Mouse (Mus musculus): ENCODE data around the gene Nt5m. TPM values are rescaled to one million over a fixed set of nuclear protein-coding genes. Genes with fewer than 3 reads are reported as not detected.

Gene Nt5m
- polyA plus RNA-seq, 1 experiment = 0.83 TPM

GRCm38 (mm10) chr11:59809071-59809669 is 30.1 kb upstream of the Nt5m start:
- Histone ChIP-seq H3K4me1 (ENCODE audit: control insufficient read depth) (peaks cover 28% of the 10 kb centered on the region), H3K27me3 (ENCODE audit: control insufficient read depth) (no peaks in the 10 kb centered on the region), H3K9me3 (ENCODE audit: control insufficient read depth, low read length) (no peaks in the 10 kb centered on the region), H3K36me3 (ENCODE audit: control insufficient read depth) (peaks cover 34% of the 10 kb centered on the region), H3K4me3 (replicated peaks) (peak overlapping the region; percentile 82)
- TF ChIP-seq GATA1 (IDR thresholded peaks at IDR 0.05; ENCODE audit: low read length) (no peak), TAL1 (IDR thresholded peaks at IDR 0.05; ENCODE audit: low read length) (no peak)

- H3K4me1 ChIP-seq (ENCODE audit: control insufficient read depth) = peaks cover 28% of the 10 kb centered on the region
- H3K9me3 ChIP-seq (ENCODE audit: control insufficient read depth, low read length) = no peaks in the 10 kb centered on the region
- peak within 1 kb of the TSS; percentile 82 for H3K4me3 ChIP-seq (replicated peaks)
- H3K36me3 ChIP-seq (ENCODE audit: control insufficient read depth) = peaks cover 32% of the 10 kb centered on the region
- TF ChIP-seq TAL1 (IDR thresholded peaks at IDR 0.05; ENCODE audit: low read length) (no peak), GATA1 (IDR thresholded peaks at IDR 0.05; ENCODE audit: low read length) (no peak)
- no peaks in the 10 kb centered on the region for H3K27me3 ChIP-seq (ENCODE audit: control insufficient read depth)
These were observed 29.4 kb upstream of the Nt5m start, which contains the start of gene Flcn for GRCm38 (mm10) chr11:59809670-59810474. TSS of gene Flcn (minus strand) at chr11:59810016.

- Histone ChIP-seq H3K4me3 (replicated peaks) (peak overlapping the region; percentile 82), H3K9me3 (ENCODE audit: control insufficient read depth, low read length) (no peaks in the 10 kb centered on the region), H3K27me3 (ENCODE audit: control insufficient read depth) (no peaks in the 10 kb centered on the region), H3K36me3 (ENCODE audit: control insufficient read depth) (peaks cover 28% of the 10 kb centered on the region), H3K4me1 (ENCODE audit: control insufficient read depth) (peaks cover 27% of the 10 kb centered on the region)
- TF ChIP-seq GATA1 (IDR thresholded peaks at IDR 0.05; ENCODE audit: low read length) = no peak
- no peak for TF ChIP-seq TAL1 (IDR thresholded peaks at IDR 0.05; ENCODE audit: low read length)
These were observed 28.6 kb upstream of the Nt5m start for GRCm38 (mm10) chr11:59810480-59811158.

GRCm38 (mm10) chr11:59811211-59811610 is 28.0 kb upstream of the Nt5m start:
- H3K9me3 ChIP-seq (ENCODE audit: control insufficient read depth, low read length) = no peaks in the 10 kb centered on the region
- peak overlapping the region; percentile 82 for H3K4me3 ChIP-seq (replicated peaks)
- peaks cover 26% of the 10 kb centered on the region for H3K4me1 ChIP-seq (ENCODE audit: control insufficient read depth)
- H3K27me3 ChIP-seq (ENCODE audit: control insufficient read depth) = no peaks in the 10 kb centered on the region
- H3K36me3 ChIP-seq (ENCODE audit: control insufficient read depth) = peaks cover 28% of the 10 kb centered on the region
- TF ChIP-seq TAL1 (IDR thresholded peaks at IDR 0.05; ENCODE audit: low read length) = no peak
- TF ChIP-seq GATA1 (IDR thresholded peaks at IDR 0.05; ENCODE audit: low read length) = no peak

- H3K4me1 ChIP-seq (ENCODE audit: control insufficient read depth) = peaks cover 26% of the 10 kb centered on the region
- TF ChIP-seq GATA1 (IDR thresholded peaks at IDR 0.05; ENCODE audit: low read length) = no peak
- no peak for TF ChIP-seq TAL1 (IDR thresholded peaks at IDR 0.05; ENCODE audit: low read length)
- no peaks in the 10 kb centered on the region for H3K9me3 ChIP-seq (ENCODE audit: control insufficient read depth, low read length)
- peaks cover 33% of the 10 kb centered on the region for H3K36me3 ChIP-seq (ENCODE audit: control insufficient read depth)
- no peak overlapping the region for H3K4me3 ChIP-seq (replicated peaks)
- no peaks in the 10 kb centered on the region for H3K27me3 ChIP-seq (ENCODE audit: control insufficient read depth)
These were observed 26.0 kb upstream of the Nt5m start for GRCm38 (mm10) chr11:59813276-59813675.

- H3K36me3 ChIP-seq (ENCODE audit: control insufficient read depth) = peaks cover 44% of the 10 kb centered on the region
- TF ChIP-seq GATA1 (IDR thresholded peaks at IDR 0.05; ENCODE audit: low read length) (no peak), TAL1 (IDR thresholded peaks at IDR 0.05; ENCODE audit: low read length) (no peak)
- no peak overlapping the region for H3K4me3 ChIP-seq (replicated peaks)
- peaks cover 16% of the 10 kb centered on the region for H3K4me1 ChIP-seq (ENCODE audit: control insufficient read depth)
- no peaks in the 10 kb centered on the region for H3K9me3 ChIP-seq (ENCODE audit: control insufficient read depth, low read length)
- no peaks in the 10 kb centered on the region for H3K27me3 ChIP-seq (ENCODE audit: control insufficient read depth)
These were observed 24.9 kb upstream of the Nt5m start for GRCm38 (mm10) chr11:59814311-59814710.

GRCm38 (mm10) chr11:59814936-59815335 is 24.3 kb upstream of the Nt5m start:
- H3K27me3 ChIP-seq (ENCODE audit: control insufficient read depth) = no peaks in the 10 kb centered on the region
- H3K36me3 ChIP-seq (ENCODE audit: control insufficient read depth) = peaks cover 50% of the 10 kb centered on the region
- H3K4me1 ChIP-seq (ENCODE audit: control insufficient read depth) = peaks cover 12% of the 10 kb centered on the region
- no peak overlapping the region for H3K4me3 ChIP-seq (replicated peaks)
- TF ChIP-seq GATA1 (IDR thresholded peaks at IDR 0.05; ENCODE audit: low read length) = no peak
- no peak for TF ChIP-seq TAL1 (IDR thresholded peaks at IDR 0.05; ENCODE audit: low read length)
- no peaks in the 10 kb centered on the region for H3K9me3 ChIP-seq (ENCODE audit: control insufficient read depth, low read length)

- no peaks in the 10 kb centered on the region for H3K27me3 ChIP-seq (ENCODE audit: control insufficient read depth)
- H3K36me3 ChIP-seq (ENCODE audit: control insufficient read depth) = peaks cover 56% of the 10 kb centered on the region
- TF ChIP-seq GATA1 (IDR thresholded peaks at IDR 0.05; ENCODE audit: low read length) (no peak), TAL1 (IDR thresholded peaks at IDR 0.05; ENCODE audit: low read length) (no peak)
- no peak overlapping the region for H3K4me3 ChIP-seq (replicated peaks)
- H3K4me1 ChIP-seq (ENCODE audit: control insufficient read depth) = peaks cover 11% of the 10 kb centered on the region
- no peaks in the 10 kb centered on the region for H3K9me3 ChIP-seq (ENCODE audit: control insufficient read depth, low read length)
These were observed 23.7 kb upstream of the Nt5m start for GRCm38 (mm10) chr11:59815482-59816065.
